Mouse (Mus musculus) cerebellum, adult 2 months (tissue): ENCODE data around the gene Ifitm10.

ENCODE experiments used
- CTCF ChIP-seq: fragments of 200-500 bp; IDR thresholded peaks from 2 replicates; pipeline ENCODE4 v1.5.1; 2011; ENCODE audit warnings: low read depth, mild to moderate bottlenecking, control low read depth, low read length, moderate library complexity, borderline replicate concordance; ENCODE audit not compliant: insufficient read depth
- POLR2A ChIP-seq: fragments of 200-500 bp; IDR thresholded peaks from 2 replicates; pipeline ENCODE4 v1.6.1; 2011; ENCODE audit warnings: low read length, control low read depth, borderline replicate concordance; ENCODE audit not compliant: insufficient read depth

- TF ChIP-seq CTCF (no peak), POLR2A (no peak)
These were observed 50.9 kb downstream of the Ifitm10 start for GRCm38 (mm10) chr7:142322641-142323040.
